Mouse (Mus musculus): ENCODE data around the gene Ampd1. TPM values are rescaled to one million over a fixed set of nuclear protein-coding genes. Genes with fewer than 3 reads are reported as not detected.

Ampd1 gene
- total and polyA plus RNA-seq, 3 experiments: 0.08 to 0.18 TPM; not detected in 1

DNA sequence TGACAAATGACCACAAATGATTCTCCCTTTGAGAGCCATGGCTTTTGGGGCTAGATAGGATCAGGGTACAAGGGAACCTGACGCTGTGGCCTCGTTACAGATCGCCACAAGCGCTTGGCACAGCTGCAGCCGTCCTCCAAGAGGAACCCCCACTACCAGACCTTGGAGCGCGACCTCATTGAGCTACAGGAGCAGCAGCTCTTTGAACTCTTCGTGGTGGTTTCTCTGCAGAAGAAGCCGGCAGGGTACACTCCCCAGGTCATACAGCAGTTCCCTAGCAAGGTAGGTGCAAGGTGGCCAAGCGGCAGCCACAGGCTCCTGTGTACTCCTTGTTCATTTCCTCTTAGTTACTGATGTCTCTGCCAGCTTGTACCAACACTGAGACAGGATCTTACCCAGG, 75.1 kb downstream of the Ampd1 start:
- no peak overlapping the region for H3K4me3 ChIP-seq (ENCODE audit: control insufficient read depth in 1 of 2, insufficient read depth in 1 of 2, low read depth in 2 of 2, low read length in 2 of 2)
- H3K79me2 ChIP-seq (ENCODE audit: control insufficient read depth, insufficient read depth, low read length, poor library complexity): no peaks in the 10 kb centered on the region
- no peaks in the 10 kb centered on the region for H3K9me3 ChIP-seq (replicated peaks; ENCODE audit: insufficient read depth, low read length)
- no peak for DNase-seq (ENCODE audit: low read depth, low spot score)
- H3K27ac ChIP-seq (ENCODE audit: control insufficient read depth, low read depth, low read length): no peak overlapping the region
- no peak overlapping the region for H3K9ac ChIP-seq (ENCODE audit: control insufficient read depth, low read depth, low read length, poor library complexity, severe bottlenecking)
- no peaks in the 10 kb centered on the region for H3K4me1 ChIP-seq (ENCODE audit: control insufficient read depth in 1 of 2, insufficient read depth in 2 of 2, low read length in 2 of 2)
- H3K36me3 ChIP-seq (ENCODE audit: control insufficient read depth in 1 of 2, insufficient read depth in 2 of 2, low read length in 2 of 2): peaks cover 0 to 4% of the 10 kb centered on the region in 2 experiments; a peak in 1 of 4 replicates
- no peaks in the 10 kb centered on the region for H3K27me3 ChIP-seq (ENCODE audit: control insufficient read depth in 1 of 2, insufficient read depth in 2 of 2, low read length in 2 of 2)
- TF ChIP-seq USF1 (IDR thresholded peaks at IDR 0.05; ENCODE audit: low read depth, low read length) (no peak), POLR2AphosphoS5 (IDR thresholded peaks at IDR 0.05; ENCODE audit: borderline replicate concordance, low read depth, low read length) (no peak), ZNF384 (IDR thresholded peaks at IDR 0.05; ENCODE audit: low read depth, low read length) (no peak), SMC3 (IDR thresholded peaks at IDR 0.05; ENCODE audit: low read depth, low read length) (no peak), GATA1 (IDR thresholded peaks at IDR 0.05; ENCODE audit: low read depth, low read length) (no peak), CTCF (IDR thresholded peaks at IDR 0.05 in 2 of 3, conservative IDR thresholded peaks at IDR 0.05 in 1 of 3; ENCODE audit: control insufficient read depth in 1 of 3, insufficient read depth in 1 of 3, low read depth in 2 of 3, low read length in 3 of 3, poor library complexity in 1 of 3, severe bottlenecking in 1 of 3) (no peak), MEF2A (IDR thresholded peaks at IDR 0.05; ENCODE audit: extremely low read depth, insufficient replicate concordance, low read depth, low read length, poor library complexity, severe bottlenecking) (no peak), NELFE (IDR thresholded peaks at IDR 0.05; ENCODE audit: low read depth, low read length) (no peak), NRF1 (IDR thresholded peaks at IDR 0.05; ENCODE audit: insufficient read depth, low read depth, low read length, poor library complexity, severe bottlenecking) (no peak), MAFK (IDR thresholded peaks at IDR 0.05; ENCODE audit: borderline replicate concordance, low read depth, low read length) (no peak), CHD1 (IDR thresholded peaks at IDR 0.05; ENCODE audit: low read depth, low read length) (no peak), ZKSCAN1 (IDR thresholded peaks at IDR 0.05; ENCODE audit: low read depth, low read length) (no peak), POLR2A (IDR thresholded peaks at IDR 0.05; ENCODE audit: control insufficient read depth in 1 of 2, insufficient read depth in 1 of 2, low read depth in 1 of 2, low read length in 2 of 2, poor library complexity in 1 of 2) (no peak), JUND (IDR thresholded peaks at IDR 0.05; ENCODE audit: low read depth, low read length) (no peak), KAT2A (conservative IDR thresholded peaks at IDR 0.05; ENCODE audit: low read depth, low read length) (no peak), MXI1 (IDR thresholded peaks at IDR 0.05; ENCODE audit: low read depth, low read length) (no peak), RCOR1 (IDR thresholded peaks at IDR 0.05; ENCODE audit: low read depth, low read length) (no peak), MYC (IDR thresholded peaks at IDR 0.05; ENCODE audit: low read depth, low read length) (no peak), HCFC1 (IDR thresholded peaks at IDR 0.05; ENCODE audit: low read depth, low read length) (no peak)

Other genes with a start within 250 kb of the Ampd1 start
- 0.08 TPM in 1 of 2 replicates, not detected in the other for gene Sycp1, start 137.9 kb upstream of the Ampd1 start, total RNA-seq (2012; rRNA removed)
- gene Sycp1, start 137.9 kb upstream of the Ampd1 start, polyA plus RNA-seq (2012; ENCODE audit: insufficient read depth in 1 of 2, insufficient read length in 2 of 2, low read depth in 1 of 2, low replicate concordance in 2 of 2, missing spikeins in 1 of 2): 1 to 10 TPM in 1 of 2 experiments, not detected in 1; 4.3 TPM
- not detected in 2 replicates for gene Nr1h5, start 109.9 kb upstream of the Ampd1 start, total RNA-seq (2012; rRNA removed)
- gene Nr1h5, start 109.9 kb upstream of the Ampd1 start, polyA plus RNA-seq (2012; ENCODE audit: insufficient read depth in 1 of 2, insufficient read length in 2 of 2, low read depth in 1 of 2, low replicate concordance in 2 of 2, missing spikeins in 1 of 2): under 1 TPM in 1 of 2 experiments, not detected in 1; 0.03 TPM
- gene Sike1, start 78.3 kb upstream of the Ampd1 start, total RNA-seq (2012; rRNA removed): 15.7 and 18.2 TPM in 2 replicates
- 10 to 100 TPM in 1 of 2 experiments, not detected in 1; 27.0 TPM for gene Sike1, start 78.3 kb upstream of the Ampd1 start, polyA plus RNA-seq (2012; ENCODE audit: insufficient read depth in 1 of 2, insufficient read length in 2 of 2, low read depth in 1 of 2, low replicate concordance in 2 of 2, missing spikeins in 1 of 2)
- gene Csde1, start 53.6 kb upstream of the Ampd1 start, total RNA-seq (2012; rRNA removed): 189 and 197 TPM in 2 replicates
- gene Csde1, start 53.6 kb upstream of the Ampd1 start, polyA plus RNA-seq (2012; ENCODE audit: insufficient read depth in 1 of 2, insufficient read length in 2 of 2, low read depth in 1 of 2, low replicate concordance in 2 of 2, missing spikeins in 1 of 2): 100 to 1,000 TPM; 142 to 202 TPM
- gene Nras, start 15.7 kb upstream of the Ampd1 start, total RNA-seq (2012; rRNA removed): 92.0 and 95.9 TPM in 2 replicates
- gene Nras, start 15.7 kb upstream of the Ampd1 start, polyA plus RNA-seq (2012; ENCODE audit: insufficient read depth in 1 of 2, insufficient read length in 2 of 2, low read depth in 1 of 2, low replicate concordance in 2 of 2, missing spikeins in 1 of 2): 100 to 1,000 TPM in 1 of 2 experiments, 10 to 100 TPM in 1; 95.3 to 193 TPM
- gene Dennd2c, start 28.6 kb downstream of the Ampd1 start, total RNA-seq (2012; rRNA removed): 5.0 and 5.2 TPM in 2 replicates
- 1 to 10 TPM in 1 of 2 experiments, not detected in 1; 8.0 TPM for gene Dennd2c, start 28.6 kb downstream of the Ampd1 start, polyA plus RNA-seq (2012; ENCODE audit: insufficient read depth in 1 of 2, insufficient read length in 2 of 2, low read depth in 1 of 2, low replicate concordance in 2 of 2, missing spikeins in 1 of 2)
- gene Bcas2, start 97.6 kb downstream of the Ampd1 start, total RNA-seq (2012; rRNA removed): 115 and 117 TPM in 2 replicates
- 100 to 1,000 TPM in 1 of 2 experiments, not detected in 1; 166 TPM for gene Bcas2, start 97.6 kb downstream of the Ampd1 start, polyA plus RNA-seq (2012; ENCODE audit: insufficient read depth in 1 of 2, insufficient read length in 2 of 2, low read depth in 1 of 2, low replicate concordance in 2 of 2, missing spikeins in 1 of 2)
- gene Trim33, start 205.3 kb downstream of the Ampd1 start, total RNA-seq (2012; rRNA removed): 20.2 and 21.0 TPM in 2 replicates
- 10 to 100 TPM in 1 of 2 experiments, not detected in 1; 30.4 TPM for gene Trim33, start 205.3 kb downstream of the Ampd1 start, polyA plus RNA-seq (2012; ENCODE audit: insufficient read depth in 1 of 2, insufficient read length in 2 of 2, low read depth in 1 of 2, low replicate concordance in 2 of 2, missing spikeins in 1 of 2)